ENCODE assay signal across 18 mouse cellular contexts in genomic region chr12:34820229-34820628, GRCm38 (mm10).
"Had no signal": no experiment of that assay in that cellular context is flagged by ENCODE, and none has a peak within 500 bp of the region (broad histone marks: within the 10 kb centered on the region; RNA-seq: fewer than 3 reads in every experiment).

No protein-coding gene starts in this region.

- H3K4me1 ChIP-seq: intestine, embryonic 15.5 days; liver, embryonic 12.5 days; liver, embryonic 15.5 days; midbrain, embryonic 12.5 days; midbrain, embryonic 15.5 days had no signal

- H3K9ac ChIP-seq: intestine, embryonic 15.5 days; kidney, embryonic 15.5 days; limb, embryonic 13.5 days; liver, embryonic 12.5 days; liver, embryonic 15.5 days; midbrain, embryonic 12.5 days; midbrain, embryonic 15.5 days had no signal

- H3K36me3 ChIP-seq: intestine, embryonic 15.5 days; kidney, embryonic 15.5 days; limb, embryonic 10.5 days; limb, embryonic 13.5 days; liver, embryonic 12.5 days; liver, embryonic 15.5 days; midbrain, embryonic 12.5 days; midbrain, embryonic 15.5 days had no signal

- H3K4me2 ChIP-seq: intestine, embryonic 15.5 days; kidney, embryonic 15.5 days; limb, embryonic 13.5 days; liver, embryonic 12.5 days; liver, embryonic 15.5 days; midbrain, embryonic 12.5 days; midbrain, embryonic 15.5 days had no signal

- H3K9me3 ChIP-seq: intestine, embryonic 15.5 days; kidney, embryonic 15.5 days; limb, embryonic 10.5 days; limb, embryonic 13.5 days; liver, embryonic 12.5 days; liver, embryonic 15.5 days; megakaryocyte, embryonic 14.5 days; midbrain, embryonic 12.5 days; midbrain, embryonic 15.5 days had no signal

- H3K27me3 ChIP-seq: intestine, embryonic 15.5 days; kidney, embryonic 15.5 days; limb, embryonic 13.5 days; liver, embryonic 12.5 days; liver, embryonic 15.5 days; megakaryocyte, embryonic 14.5 days; midbrain, embryonic 12.5 days; midbrain, embryonic 15.5 days had no signal

- H3K27ac ChIP-seq: intestine, embryonic 15.5 days; kidney, embryonic 15.5 days; layer of hippocampus, adult 2 months; limb, embryonic 10.5 days; limb, embryonic 13.5 days; liver, embryonic 12.5 days; liver, embryonic 15.5 days; midbrain, embryonic 12.5 days; midbrain, embryonic 15.5 days had no signal

- DNase-seq: kidney, adult 11 months; kidney, adult 8-10 months; kidney, postnatal 14 days; layer of hippocampus, adult 9-11 months; liver; lung, adult 18-20 months; thymus, adult 18-20 months; thymus, postnatal 36 days had no signal

- ATAC-seq: intestine, embryonic 15.5 days; liver, embryonic 12.5 days; midbrain, embryonic 15.5 days had no signal

- H3K4me3 ChIP-seq: intestine, embryonic 15.5 days; kidney, embryonic 15.5 days; layer of hippocampus, adult 2 months; limb, embryonic 10.5 days; limb, embryonic 13.5 days; liver, embryonic 12.5 days; liver, embryonic 15.5 days; megakaryocyte, embryonic 14.5 days; midbrain, embryonic 12.5 days; midbrain, embryonic 15.5 days had no signal
